Mouse (Mus musculus) thymus, adult 2 months (tissue): ENCODE results near the gene Serinc5.

ENCODE experiments used
- CTCF ChIP-seq: fragments of 200-500 bp; IDR thresholded peaks from 2 replicates; pipeline ENCODE4 v1.5.1; 2012; ENCODE audit warnings: mild to moderate bottlenecking, control low read depth, low read length, moderate library complexity, borderline replicate concordance; ENCODE audit not compliant: control insufficient read depth, poor library complexity, insufficient read depth; ENCODE audit errors: extremely low read depth
- POLR2A ChIP-seq: fragments of 200-500 bp; IDR thresholded peaks from 2 replicates; pipeline ENCODE4 v1.6.1; 2012; ENCODE audit warnings: mild to moderate bottlenecking, low read length, control low read depth, moderate library complexity; ENCODE audit not compliant: control insufficient read depth, poor library complexity, insufficient read depth; ENCODE audit errors: extremely low read depth

DNA sequence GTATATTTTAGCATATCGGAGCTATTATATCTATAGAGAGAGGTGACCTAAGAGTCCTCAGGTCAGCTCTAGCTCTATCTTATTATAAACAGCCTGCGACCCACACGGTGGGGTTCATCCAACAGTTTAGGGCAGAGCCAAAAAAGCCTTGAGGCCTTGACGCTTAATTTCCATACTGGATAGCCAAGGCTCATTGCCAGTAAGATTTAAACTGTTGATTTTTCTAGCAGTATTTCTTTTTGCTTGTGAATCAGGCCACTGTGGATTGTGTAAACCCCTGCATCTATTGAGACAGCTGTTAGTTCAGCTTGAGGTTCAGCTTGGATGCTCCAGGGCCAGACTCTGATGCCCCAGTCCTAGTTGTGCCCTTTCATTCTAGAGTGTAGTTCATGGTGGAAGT is 73.4 kb downstream of the Serinc5 start:
- TF ChIP-seq CTCF, result no peak
- TF ChIP-seq POLR2A, result no peak
